Mouse (Mus musculus) small intestine, adult 2 months (tissue): ENCODE measurements around the gene Gpm6b.

Source experiments
- CTCF ChIP-seq: fragments of 200-500 bp; IDR thresholded peaks from 2 replicates; pipeline ENCODE4 v1.5.1; 2012; ENCODE audit warnings: low read depth, mild to moderate bottlenecking, control low read depth, inconsistent platforms, low read length, moderate library complexity, mixed read lengths; ENCODE audit not compliant: insufficient replicate concordance, insufficient read length; ENCODE audit errors: extremely low read depth
- POLR2A ChIP-seq: fragments of 200-500 bp; IDR thresholded peaks from 2 replicates; pipeline ENCODE4 v1.6.1; 2012; ENCODE audit warnings: low read depth, mild to moderate bottlenecking, control low read depth, inconsistent platforms, low read length, moderate library complexity

DNA sequence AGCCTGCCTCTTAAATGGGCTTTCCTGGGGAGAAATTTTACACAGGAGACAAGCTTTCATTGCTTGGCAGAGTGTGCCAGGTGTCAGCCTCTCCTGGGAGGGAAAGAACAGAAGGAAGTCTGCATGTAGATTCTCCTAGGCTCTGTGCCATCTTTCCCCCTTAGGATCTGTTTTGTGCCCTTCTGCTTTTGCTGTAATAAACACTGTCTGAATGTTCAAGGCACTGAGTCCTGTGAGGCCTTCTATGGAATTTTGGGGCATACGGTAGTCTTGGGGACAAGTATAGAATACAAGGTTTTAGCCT is 78.6 kb downstream of the Gpm6b start:
- TF ChIP-seq CTCF, result no peak
- no peak for TF ChIP-seq POLR2A
